Mouse (Mus musculus) lung, postnatal 0 days (tissue): ENCODE data around the gene Akip1. TPM values are rescaled to one million over a fixed set of nuclear protein-coding genes. Genes with fewer than 3 reads are reported as not detected.

Experiments used
- ATAC-seq: fragments of 200-750 bp; cut with Nextera tagmentation; 2 replicates; pipeline ENCODE4 v1.8.0; 2017; ENCODE audit warnings: moderate library complexity
- DNase-seq: peaks from one replicate; pipeline ENCODE4 v3.0.0-alpha.2; 2016; ENCODE audit warnings: low spot score
- H3K27ac ChIP-seq: fragments of 300-500 bp; sonication (generic); 2 replicates; pipeline ENCODE4 v1.5.1; 2014; ENCODE audit warnings: antibody characterized with exemption, mild to moderate bottlenecking, low read length, mixed read lengths
- H3K27me3 ChIP-seq: fragments of 300-500 bp; sonication (generic); replicated peaks from 2 replicates; pipeline ENCODE4 v1.6.1; 2014; ENCODE audit warnings: low read length, mixed read lengths; ENCODE audit not compliant: insufficient read depth
- H3K36me3 ChIP-seq: fragments of 300-500 bp; sonication (generic); 2 replicates; pipeline ENCODE4 v1.6.1; 2014; ENCODE audit warnings: low read length, mixed read lengths; ENCODE audit not compliant: insufficient read depth
- H3K4me1 ChIP-seq: fragments of 300-500 bp; sonication (generic); 2 replicates; pipeline ENCODE4 v1.6.1; 2014; ENCODE audit warnings: antibody characterized with exemption, low read depth, low read length, mixed read lengths; ENCODE audit not compliant: insufficient read depth
- H3K4me2 ChIP-seq: fragments of 300-500 bp; sonication (generic); replicated peaks from 2 replicates; pipeline ENCODE4 v1.6.1; 2014; ENCODE audit warnings: low read depth, mild to moderate bottlenecking, low read length, moderate library complexity, mixed read lengths
- H3K4me3 ChIP-seq: fragments of 300-500 bp; sonication (generic); 2 replicates; pipeline ENCODE4 v1.5.1; 2014; ENCODE audit warnings: low read depth, low read length
- H3K9ac ChIP-seq: fragments of 300-500 bp; sonication (generic); replicated peaks from 2 replicates; pipeline ENCODE4 v1.6.1; 2014; ENCODE audit warnings: low read depth, mild to moderate bottlenecking
- H3K9me3 ChIP-seq: fragments of 300-500 bp; sonication (generic); 2 replicates; pipeline ENCODE4 v1.6.1; 2016; ENCODE audit warnings: low read length, mixed read lengths
- CTCF ChIP-seq: IDR thresholded peaks from 2 replicates; pipeline ENCODE4 v1.5.1; 2016; ENCODE audit warnings: antibody characterized with exemption, mild to moderate bottlenecking
- EP300 ChIP-seq: IDR thresholded peaks from 2 replicates; pipeline ENCODE4 v1.6.1; 2016; ENCODE audit warnings: antibody characterized with exemption, mild to moderate bottlenecking, control low read depth
- WGBS: fragments of 180-500 bp; shearing (Covaris S2); extraction: QIAGEN DNeasy Blood & Tissue Kit; methylation state at CpG from one replicate; pipeline ENCODE4 v1.1.7; 2014; 5-methylcytosine and 5-hydroxymethylcytosine counted together
- polyA plus RNA-seq: library from polyadenylated mRNA; unstranded; fragments of >200 nt; fragmentation: Nextera tagmentation; extraction: Ambion mirVana; gene quantifications from 2 replicates; pipeline ENCODE4 v1.2.1, GENCODE M21; 2015

Gene Akip1
- polyA plus RNA-seq, 1 experiment from 2014 or later = 52.5 TPM

GRCm38 (mm10) chr7:109713434-109713982 is 10.0 kb downstream of the Akip1 start:
- Histone ChIP-seq H3K4me2 (no peak overlapping the region), H3K4me3 (no peak overlapping the region), H3K27me3 (no peaks in the 10 kb centered on the region), H3K36me3 (0 out of 2 replicates have a peak, but pooled peaks cover 4% of the 10 kb centered on the region), H3K4me1 (no peaks in the 10 kb centered on the region; the same call in 1 of the 2 replicates), H3K9me3 (no peaks in the 10 kb centered on the region), H3K27ac (no peak overlapping the region), H3K9ac (no peak overlapping the region)
- no peak for ATAC-seq
- WGBS = 94% methylated on average over 2 of the region's 2 CpGs
- no peak for DNase-seq
- TF ChIP-seq CTCF (no peak), EP300 (no peak)

- Histone ChIP-seq H3K27ac (no peak overlapping the region), H3K9me3 (no peaks in the 10 kb centered on the region), H3K27me3 (no peaks in the 10 kb centered on the region), H3K4me3 (no peak overlapping the region), H3K4me2 (no peak overlapping the region), H3K4me1 (no peaks in the 10 kb centered on the region), H3K36me3 (no peaks in the 10 kb centered on the region), H3K9ac (no peak overlapping the region)
- WGBS = 53% methylated on average over 9 of the region's 9 CpGs
- ATAC-seq (no peak), DNase-seq (peak; percentile 73)
- TF ChIP-seq EP300 (0 out of 2 replicates have a peak, but pooled peaks have one; percentile 11), CTCF (peak; percentile 71)
Observed at GRCm38 (mm10) chr7:109719286-109719685, 15.8 kb downstream of the Akip1 start.

- H3K27me3 ChIP-seq = no peaks in the 10 kb centered on the region
- H3K4me3 ChIP-seq = no peak overlapping the region
- H3K4me1 ChIP-seq = no peaks in the 10 kb centered on the region
- H3K4me2 ChIP-seq = no peak overlapping the region
- ATAC-seq (no peak), DNase-seq (no peak)
- peak; percentile 39 for TF ChIP-seq CTCF
- TF ChIP-seq EP300 = no peak
- no peak overlapping the region for H3K27ac ChIP-seq
- no peak overlapping the region for H3K9ac ChIP-seq
- no peaks in the 10 kb centered on the region for H3K36me3 ChIP-seq
- WGBS = 97% methylated on average over 2 of the region's 2 CpGs
- no peaks in the 10 kb centered on the region for H3K9me3 ChIP-seq
Observed at GRCm38 (mm10) chr7:109722618-109723017, 19.1 kb downstream of the Akip1 start.

GRCm38 (mm10) chr7:109723114-109723513 is 19.6 kb downstream of the Akip1 start:
- Histone ChIP-seq H3K27ac (0 out of 2 replicates have a peak overlapping the region, but pooled peaks have one; percentile 9), H3K4me1 (no peaks in the 10 kb centered on the region), H3K9ac (no peak overlapping the region), H3K27me3 (no peaks in the 10 kb centered on the region), H3K9me3 (no peaks in the 10 kb centered on the region), H3K4me2 (no peak overlapping the region), H3K4me3 (no peak overlapping the region), H3K36me3 (no peaks in the 10 kb centered on the region)
- DNase-seq (no peak), ATAC-seq (no peak)
- 87% methylated on average over 8 of the region's 8 CpGs for WGBS
- TF ChIP-seq EP300 (no peak), CTCF (no peak)

GRCm38 (mm10) chr7:109723697-109724096 is 20.2 kb downstream of the Akip1 start, which contains the start of gene BC051019:
Gene BC051019 (minus strand): TSS chr7:109723850.
- Histone ChIP-seq H3K9ac (no peak within 1 kb of the TSS), H3K4me2 (no peak within 1 kb of the TSS), H3K27me3 (no peaks in the 10 kb centered on the region), H3K9me3 (no peaks in the 10 kb centered on the region), H3K4me3 (no peak within 1 kb of the TSS), H3K4me1 (no peaks in the 10 kb centered on the region), H3K27ac (0 out of 2 replicates have a peak within 1 kb of the TSS, but pooled peaks have one; percentile 9), H3K36me3 (no peaks in the 10 kb centered on the region)
- DNase-seq (no peak), ATAC-seq (no peak)
- WGBS = 89% methylated on average over 5 of the region's 5 CpGs
- TF ChIP-seq EP300 (no peak), CTCF (no peak)

DNA sequence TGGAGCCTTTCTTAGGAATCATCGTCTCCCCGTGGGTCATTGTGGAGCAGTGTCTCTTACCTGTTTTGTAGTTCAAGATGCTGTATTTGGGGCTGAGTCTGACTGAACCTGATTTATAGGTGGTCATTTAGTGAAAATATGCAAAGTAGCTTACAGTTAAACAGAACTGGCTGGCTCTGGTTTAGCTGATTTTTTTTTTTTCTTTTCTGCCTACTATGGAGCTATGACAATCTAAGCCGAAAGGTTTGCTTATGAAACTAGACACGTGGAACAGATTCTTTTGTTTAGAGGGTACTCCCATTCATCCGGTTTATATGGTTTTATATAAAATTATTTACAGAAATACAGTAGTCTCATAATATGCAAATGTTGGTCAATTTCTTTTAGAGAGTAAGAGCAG is 28.1 kb downstream of the Akip1 start, which contains the start of gene Ascl3:
TSS of gene Ascl3 (minus strand) at position 101 of the 400 bp plus-strand sequence.
- ATAC-seq = no peak

More for the DNA sequence above, 28.1 kb downstream of the Akip1 start, which contains the start of gene Ascl3:
- no peak within 1 kb of the TSS for H3K4me3 ChIP-seq
- H3K36me3 ChIP-seq = peaks cover 9% of the 10 kb centered on the region; the same call in 1 of the 2 replicates
- no peak for DNase-seq
- H3K27ac ChIP-seq = no peak within 1 kb of the TSS
- no peak within 1 kb of the TSS for H3K4me2 ChIP-seq
- peaks cover 3% of the 10 kb centered on the region; the same call in 1 of the 2 replicates for H3K4me1 ChIP-seq
- no peaks in the 10 kb centered on the region for H3K27me3 ChIP-seq
- TF ChIP-seq EP300 = no peak
- TF ChIP-seq CTCF = no peak
- no peaks in the 10 kb centered on the region for H3K9me3 ChIP-seq
- H3K9ac ChIP-seq = no peak within 1 kb of the TSS
- 86% methylated on average over 5 of the region's 5 CpGs for WGBS
